Mouse (Mus musculus) cerebellum, adult 2 months (tissue): ENCODE measurements around the gene Fbxw7. TPM values are rescaled to one million over a fixed set of nuclear protein-coding genes. Genes with fewer than 3 reads are reported as not detected.

ENCODE experiments used
- DNase-seq, 2 experiments: peaks; one replicate each; pipeline ENCODE4 v3.0.0; 2021
- H3K27ac ChIP-seq: fragments of 200-500 bp; 2 replicates; pipeline ENCODE4 v1.5.1; 2012; ENCODE audit warnings: low read length, control low read depth, inconsistent platforms; ENCODE audit not compliant: insufficient read depth
- H3K27me3 ChIP-seq: fragments of 200-500 bp; 2 replicates; pipeline ENCODE4 v1.6.1; 2012; ENCODE audit warnings: inconsistent platforms, mild to moderate bottlenecking, low read length, moderate library complexity; ENCODE audit not compliant: control insufficient read depth, insufficient read depth
- H3K4me1 ChIP-seq: fragments of 200-500 bp; 2 replicates; pipeline ENCODE4 v1.6.1; 2011; ENCODE audit warnings: low read length; ENCODE audit not compliant: control insufficient read depth, insufficient read depth
- H3K4me3 ChIP-seq: fragments of 200-500 bp; replicated peaks from 2 replicates; pipeline ENCODE3; 2011; ENCODE audit warnings: mild to moderate bottlenecking, low read depth, low read length, control low read depth; ENCODE audit not compliant: insufficient read depth
- CTCF ChIP-seq: fragments of 200-500 bp; IDR thresholded peaks from 2 replicates; pipeline ENCODE4 v1.5.1; 2011; ENCODE audit warnings: low read depth, mild to moderate bottlenecking, control low read depth, low read length, moderate library complexity, borderline replicate concordance; ENCODE audit not compliant: insufficient read depth
- POLR2A ChIP-seq: fragments of 200-500 bp; IDR thresholded peaks from 2 replicates; pipeline ENCODE4 v1.6.1; 2011; ENCODE audit warnings: low read length, control low read depth, borderline replicate concordance; ENCODE audit not compliant: insufficient read depth
- WGBS: fragments of 180-500 bp; shearing (Covaris S2); methylation state at CpG from one replicate; pipeline ENCODE4 v1.1.7; 2018; 5-methylcytosine and 5-hydroxymethylcytosine counted together
- polyA plus RNA-seq: library from polyadenylated mRNA; depleted of rRNA; stranded (reverse); fragments of >200 nt; gene quantifications from 2 replicates; pipeline ENCODE4 v1.2.3, GENCODE M21; 2012

Gene Fbxw7
- polyA plus RNA-seq, 1 experiment, result 76.2 TPM

DNA sequence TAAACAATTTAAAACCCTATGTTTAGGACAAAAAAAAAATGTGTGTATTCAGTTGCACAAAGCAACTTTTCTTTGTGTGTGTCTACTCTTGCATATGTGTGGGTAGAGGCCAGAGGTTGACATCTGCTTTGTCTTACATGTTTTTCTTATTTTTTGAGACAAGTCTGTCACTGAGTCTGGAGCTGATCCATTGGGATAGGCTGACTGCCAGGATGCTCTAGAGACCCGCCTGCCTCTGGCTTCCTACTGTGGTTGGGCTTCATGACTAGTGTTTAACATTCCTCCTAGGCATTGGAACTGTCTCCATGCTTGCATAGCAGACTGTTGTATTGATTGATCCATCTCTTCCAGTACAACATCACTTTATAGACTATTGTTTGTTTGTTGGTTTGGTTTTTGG, 14.3 kb downstream of the Fbxw7 start:
- TF ChIP-seq CTCF, result no peak
- H3K4me1 ChIP-seq, result no peaks in the 10 kb centered on the region; the same call in 1 of the 2 replicates
- WGBS, result 40% methylated on average over 1 of the region's 1 CpGs

DNA sequence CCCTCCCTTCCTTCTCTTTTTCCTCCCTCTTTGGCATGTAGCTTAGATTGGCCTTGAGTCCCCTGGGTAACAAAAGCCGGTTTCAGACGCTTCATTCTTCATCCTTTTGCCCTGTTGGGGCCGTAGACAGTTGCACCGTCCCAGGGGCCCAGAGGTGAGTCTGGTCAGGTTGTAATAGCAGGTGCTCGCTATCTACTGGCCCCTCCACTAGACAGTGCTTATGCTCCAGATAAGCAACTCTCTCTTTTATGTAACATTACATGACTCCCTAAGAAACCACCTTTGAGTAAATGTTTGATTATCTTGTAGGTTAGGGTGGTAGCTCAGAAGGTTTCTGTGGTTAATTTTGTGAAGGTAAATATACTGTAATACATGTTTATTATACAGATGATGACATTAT, 21.0 kb downstream of the Fbxw7 start:
- WGBS, result 77% methylated on average over 5 of the region's 5 CpGs
- TF ChIP-seq CTCF (no peak), POLR2A (no peak)
- Histone ChIP-seq H3K27me3 (no peaks in the 10 kb centered on the region), H3K4me1 (no peaks in the 10 kb centered on the region), H3K27ac (no peak overlapping the region), H3K4me3 (no peak overlapping the region)
- no peak for DNase-seq

More for the DNA sequence above, 14.3 kb downstream of the Fbxw7 start:
- Histone ChIP-seq H3K27ac (no peak overlapping the region), H3K4me3 (no peak overlapping the region), H3K27me3 (no peaks in the 10 kb centered on the region)
- DNase-seq, result no peak

DNA sequence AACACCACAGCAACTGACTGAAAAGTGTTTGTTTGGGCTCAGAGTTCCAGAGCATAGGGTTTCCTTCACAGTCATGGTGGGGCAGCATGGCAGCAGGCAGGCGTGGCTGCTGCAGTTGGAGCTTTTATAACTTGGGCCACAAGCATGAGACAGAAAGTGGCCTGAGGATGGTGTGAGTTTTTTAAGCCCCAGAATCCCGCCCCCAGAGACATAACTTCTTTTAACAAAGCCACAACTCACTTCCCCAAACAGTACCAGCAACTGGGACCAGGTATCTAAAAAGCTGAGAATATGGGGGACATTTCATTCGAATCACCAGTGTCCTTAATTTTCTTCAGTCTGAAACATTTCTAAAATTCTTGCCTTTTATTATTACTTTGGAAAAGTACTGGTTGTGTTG, 22.9 kb downstream of the Fbxw7 start:
- H3K4me1 ChIP-seq, result no peaks in the 10 kb centered on the region
- 95% methylated on average over 3 of the region's 3 CpGs for WGBS
- no peaks in the 10 kb centered on the region for H3K27me3 ChIP-seq
- no peak for TF ChIP-seq CTCF
- TF ChIP-seq POLR2A, result no peak
- H3K4me3 ChIP-seq, result no peak overlapping the region
- DNase-seq, result no peak
- H3K27ac ChIP-seq, result no peak overlapping the region

DNA sequence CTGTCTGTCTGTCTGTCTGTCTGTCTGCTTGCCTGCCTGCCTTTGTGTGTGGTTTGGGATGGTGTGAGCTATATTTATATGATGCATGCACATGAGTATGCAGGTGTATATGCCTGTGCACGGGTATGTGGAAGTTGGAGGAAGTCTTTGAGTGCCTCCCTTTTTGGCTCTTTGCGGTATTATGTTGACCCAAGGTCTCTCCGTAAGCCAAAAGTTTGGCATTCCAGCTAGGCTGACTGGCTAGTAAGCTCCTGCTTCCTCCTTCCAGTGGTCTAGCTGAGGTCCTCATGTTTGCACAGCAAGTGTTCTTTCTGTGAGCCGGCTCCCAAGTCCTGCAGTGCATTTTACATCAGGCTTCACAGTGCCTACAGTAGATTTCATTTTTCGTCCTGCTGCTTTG, 24.4 kb downstream of the Fbxw7 start:
- H3K27me3 ChIP-seq, result no peaks in the 10 kb centered on the region
- DNase-seq, result no peak
- TF ChIP-seq POLR2A (no peak), CTCF (no peak)
- no peak overlapping the region for H3K4me3 ChIP-seq
- no peak overlapping the region for H3K27ac ChIP-seq
- H3K4me1 ChIP-seq, result no peaks in the 10 kb centered on the region
- 77% methylated on average over 5 of the region's 5 CpGs for WGBS

DNA sequence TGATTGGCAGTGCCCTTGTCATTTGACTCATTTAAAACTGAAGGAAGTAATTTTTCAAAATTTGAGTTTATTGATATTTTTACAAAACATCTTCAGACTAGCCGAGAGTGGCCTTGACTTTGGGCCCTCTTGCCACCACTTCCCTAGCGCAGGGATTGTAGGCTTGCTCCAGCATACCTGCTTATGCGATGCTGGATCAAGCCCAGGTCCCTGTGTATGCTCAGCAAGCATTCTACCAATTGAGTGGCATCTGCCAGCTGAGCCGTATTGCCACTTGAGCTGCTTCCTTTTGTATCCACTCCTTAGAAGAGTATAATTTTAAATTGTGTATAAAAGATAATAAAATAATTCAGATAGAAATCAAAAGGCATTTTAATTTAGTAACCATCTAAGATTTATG, 26.2 kb downstream of the Fbxw7 start:
- DNase-seq, result no peak
- no peaks in the 10 kb centered on the region for H3K27me3 ChIP-seq
- 38% methylated on average over 4 of the region's 4 CpGs for WGBS
- no peak overlapping the region for H3K4me3 ChIP-seq
- H3K4me1 ChIP-seq, result no peaks in the 10 kb centered on the region
- TF ChIP-seq CTCF, result no peak
- TF ChIP-seq POLR2A, result no peak
- no peak overlapping the region for H3K27ac ChIP-seq

DNA sequence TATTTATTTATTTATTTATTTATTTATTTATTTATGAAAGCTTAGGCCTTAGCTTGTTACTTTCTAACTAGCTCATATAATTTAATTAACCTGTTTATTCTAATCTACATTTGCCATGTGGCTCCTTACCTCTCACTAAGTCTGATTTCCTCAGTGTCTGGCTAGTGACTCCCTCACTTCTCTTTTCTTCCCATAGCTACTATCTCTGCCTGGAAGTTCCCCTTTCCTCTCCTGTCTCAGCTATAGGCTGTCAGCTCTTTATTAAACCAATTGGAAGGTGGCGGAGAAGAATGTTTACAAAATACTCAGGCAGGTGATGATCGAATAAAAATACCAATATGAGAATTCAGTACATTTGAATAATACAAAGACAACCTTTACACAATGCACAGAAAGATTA, 27.7 kb downstream of the Fbxw7 start:
- H3K27ac ChIP-seq, result no peak overlapping the region
- TF ChIP-seq POLR2A (no peak), CTCF (no peak)
- H3K27me3 ChIP-seq, result no peaks in the 10 kb centered on the region
- 90% methylated on average over 2 of the region's 2 CpGs for WGBS
- no peak overlapping the region for H3K4me3 ChIP-seq
- no peaks in the 10 kb centered on the region for H3K4me1 ChIP-seq
- DNase-seq, result no peak

DNA sequence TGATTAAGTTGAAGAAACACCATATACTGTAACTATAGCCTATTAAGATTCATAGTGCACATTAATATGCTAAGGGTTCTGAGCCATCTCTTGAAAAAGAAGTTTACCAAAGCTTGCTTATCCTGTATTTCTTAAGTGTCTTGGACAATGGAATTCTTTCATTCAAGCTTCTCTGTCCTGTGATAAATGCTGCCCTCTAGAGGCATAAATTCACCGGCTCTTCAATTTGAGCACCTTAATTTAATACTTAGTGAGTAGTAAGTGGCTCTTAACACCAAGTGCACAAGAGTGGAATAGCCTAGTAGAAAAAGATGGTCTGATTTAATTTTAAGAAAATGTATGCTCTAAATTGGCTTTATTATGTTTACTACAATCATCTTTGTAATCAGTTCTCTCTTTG, 28.5 kb downstream of the Fbxw7 start:
- Histone ChIP-seq H3K27me3 (no peaks in the 10 kb centered on the region), H3K4me3 (no peak overlapping the region), H3K4me1 (no peaks in the 10 kb centered on the region), H3K27ac (no peak overlapping the region)
- WGBS, result 21% methylated on average over 1 of the region's 1 CpGs
- DNase-seq, result peak in 1 of 2 experiments; percentile 56
- TF ChIP-seq CTCF (0 out of 2 replicates have a peak, but pooled peaks have one; percentile 18), POLR2A (no peak)

DNA sequence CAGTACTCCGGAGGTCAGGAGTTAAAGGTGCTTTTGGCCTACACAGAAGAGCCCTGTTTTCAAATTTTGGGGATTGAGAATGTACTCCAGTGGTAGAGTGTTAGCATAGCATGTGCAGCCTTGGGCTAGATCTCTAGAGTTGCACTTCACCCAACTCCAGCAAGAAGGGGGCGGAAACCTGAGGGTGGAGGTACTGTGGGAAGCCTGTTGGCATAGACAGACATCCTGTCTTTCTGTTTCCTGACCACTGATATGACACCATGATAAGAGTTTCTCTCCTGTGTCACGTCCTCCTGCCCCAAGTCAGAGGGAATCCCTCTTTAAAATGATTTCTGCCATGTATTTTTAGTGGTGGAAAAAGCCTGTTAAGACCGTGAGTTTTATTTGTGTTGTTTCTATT, 33.7 kb downstream of the Fbxw7 start:
- no peak for DNase-seq
- Histone ChIP-seq H3K4me3 (no peak overlapping the region), H3K27me3 (no peaks in the 10 kb centered on the region), H3K4me1 (no peaks in the 10 kb centered on the region), H3K27ac (no peak overlapping the region)
- 88% methylated on average over 4 of the region's 4 CpGs for WGBS
- TF ChIP-seq CTCF (no peak), POLR2A (no peak)

DNA sequence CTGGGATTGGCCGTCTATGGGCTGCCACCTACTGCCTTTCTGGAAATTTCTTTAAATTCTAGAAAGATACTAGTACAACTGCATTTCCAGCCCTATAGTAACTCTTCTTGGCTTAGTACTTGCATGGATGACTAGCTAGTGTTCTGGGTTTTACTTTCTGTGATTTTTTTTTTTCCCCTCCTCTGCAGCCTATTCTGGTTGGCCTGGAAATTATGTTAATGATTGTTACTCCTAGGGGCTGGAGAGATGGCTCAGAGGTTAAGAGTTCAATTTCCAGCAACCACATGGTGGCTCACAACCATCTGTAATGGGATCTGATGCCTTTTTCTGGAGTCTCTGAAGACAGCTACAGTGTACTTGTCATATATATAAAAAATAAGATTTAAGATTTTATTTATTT, 35.4 kb downstream of the Fbxw7 start:
- Histone ChIP-seq H3K27ac (no peak overlapping the region), H3K4me1 (no peaks in the 10 kb centered on the region), H3K27me3 (no peaks in the 10 kb centered on the region), H3K4me3 (no peak overlapping the region)
- TF ChIP-seq POLR2A, result no peak
- TF ChIP-seq CTCF, result no peak
- WGBS, result 91% methylated on average over 1 of the region's 1 CpGs
- no peak for DNase-seq
